Mouse (Mus musculus) adrenal gland (tissue): ENCODE measurements at regions not wholly inside any gene's neighbourhood (a gene's known extent, or its start where the extent isn't known, plus 50 kb on each side); places are given as distances from the start of the nearest gene placed in this dataset.

ENCODE experiments used
- intact Hi-C: fragments of 180-260 bp; cut with DNase I; formaldehyde crosslinking; loops from one replicate; pipeline ENCODE4 v1.15.1; 2025

DNA sequence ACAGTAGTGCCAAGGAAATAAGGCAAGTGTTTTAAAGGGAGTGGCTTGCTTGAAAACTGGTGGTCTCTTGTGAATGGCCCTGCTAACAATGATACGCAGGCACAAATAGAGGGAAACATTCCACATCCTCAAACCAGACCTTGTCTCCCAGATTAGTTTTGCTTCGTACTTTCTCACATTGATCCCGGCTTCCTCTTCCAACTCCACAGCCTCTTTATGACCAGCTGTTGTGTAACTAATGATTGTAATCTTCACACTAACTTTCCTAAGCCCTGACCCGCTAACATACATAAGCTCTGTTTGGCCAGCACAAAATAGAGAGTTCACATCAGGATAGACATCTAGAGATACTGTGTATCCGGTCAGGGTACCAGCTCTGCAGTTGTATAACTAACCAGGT is 116.3 kb upstream of the Arhgap28 start:
- intact Hi-C loops = no loop called here

- intact Hi-C loops = no loop called here
Measured at GRCm38 (mm10) chr17:68120744-68121143, 116.8 kb upstream of the Arhgap28 start.

- intact Hi-C loops = no loop called here
Measured at GRCm38 (mm10) chr17:68134373-68134772, 130.5 kb upstream of the Arhgap28 start.

- intact Hi-C loops = no loop called here
Measured at GRCm38 (mm10) chr17:68135436-68135835, 131.5 kb upstream of the Arhgap28 start.

DNA sequence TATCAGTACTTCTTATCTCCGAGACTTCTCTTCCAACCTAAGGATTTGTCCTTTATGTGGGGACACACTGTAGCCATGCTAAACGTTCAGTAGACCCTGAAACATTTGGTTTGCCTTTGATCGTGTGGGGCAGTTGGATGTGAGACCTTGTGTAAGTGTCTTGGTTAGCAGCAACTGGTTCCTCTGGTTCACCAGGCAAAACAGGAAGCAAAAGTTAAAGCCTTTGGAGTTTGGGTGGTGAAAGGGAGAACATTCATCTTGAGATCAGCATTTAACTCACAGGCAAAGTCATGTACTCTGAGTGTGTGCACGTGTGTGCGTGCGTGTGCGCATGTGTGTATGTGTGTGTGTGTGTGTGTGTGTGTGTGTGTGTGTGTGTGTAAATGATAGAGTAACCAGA is 130.3 kb upstream of the L3mbtl4 start:
- intact Hi-C loops = no loop called here

GRCm38 (mm10) chr17:68149237-68149792 is 124.3 kb upstream of the L3mbtl4 start:
- intact Hi-C loops = no loop called here

GRCm38 (mm10) chr17:68152438-68153120 is 121.0 kb upstream of the L3mbtl4 start:
- intact Hi-C loops = no loop called here

DNA sequence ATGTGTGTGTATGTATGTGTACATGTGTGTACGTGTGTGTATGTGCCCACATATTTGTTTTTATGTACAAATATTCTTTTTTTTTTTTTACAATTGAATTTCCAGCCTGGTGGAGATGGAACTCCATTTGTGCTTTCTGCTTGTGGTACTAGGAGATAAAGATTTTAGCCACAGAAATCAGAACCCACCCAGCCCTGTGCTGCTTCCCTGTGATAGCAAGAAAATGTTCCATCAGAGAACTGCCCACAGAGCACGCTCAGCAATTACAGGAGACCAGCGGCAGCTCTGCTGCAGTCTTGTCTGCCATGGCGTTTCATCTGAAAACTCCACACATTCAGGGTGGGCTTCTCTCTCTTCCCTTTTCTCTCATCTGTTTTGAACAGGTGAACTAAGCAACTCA is 118.7 kb upstream of the L3mbtl4 start:
- intact Hi-C loops = no loop called here

DNA sequence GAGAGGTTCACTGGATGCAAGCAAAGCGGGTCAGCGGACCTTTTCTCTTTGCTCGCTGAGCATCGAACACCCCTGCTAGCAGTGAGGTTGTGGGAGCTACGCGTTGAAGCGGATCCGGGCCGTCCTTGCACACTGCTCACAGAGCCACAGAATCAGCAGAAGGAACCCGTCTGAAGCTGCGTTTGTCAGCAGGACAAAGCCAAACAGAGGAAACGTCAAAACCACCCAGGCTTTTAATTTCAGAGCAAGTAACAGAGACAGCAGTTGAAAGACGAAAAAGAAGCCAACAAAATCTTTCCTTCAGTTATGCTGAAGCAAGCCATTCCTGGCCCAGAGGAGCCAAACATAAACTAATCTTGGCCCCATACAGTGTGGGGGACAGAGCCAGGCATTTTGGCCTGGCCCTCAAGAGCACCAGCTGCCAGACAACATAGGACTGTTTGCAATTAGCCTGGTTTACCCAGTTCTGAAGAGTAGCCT is 115.4 kb upstream of the L3mbtl4 start:
- intact Hi-C loops = no loop called here

DNA sequence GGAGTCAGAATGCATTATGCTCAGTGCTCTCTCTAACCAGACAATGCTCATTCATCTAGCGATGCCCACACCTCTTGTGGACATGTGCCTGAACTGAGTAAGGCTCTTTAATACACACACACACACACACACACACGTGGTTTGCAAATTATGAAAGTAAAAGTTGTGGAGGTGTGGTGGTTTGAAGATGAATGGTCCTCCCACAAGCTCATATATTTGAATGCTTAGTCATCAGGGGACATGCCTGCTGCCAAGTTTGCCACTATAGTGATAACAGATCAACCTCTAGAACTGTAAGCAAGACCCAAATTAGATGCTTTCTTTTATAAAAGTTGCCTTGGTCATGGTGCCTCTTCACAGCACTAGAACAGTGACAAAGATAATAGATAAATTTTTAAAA is 112.5 kb upstream of the L3mbtl4 start:
- intact Hi-C loops = loop anchor here (10.0 kb wide), 1 partner anchor 156 kb away; the partner anchor contains the start of gene Arhgap28

GRCm38 (mm10) chr17:68163545-68163944 is 110.1 kb upstream of the L3mbtl4 start:
- intact Hi-C loops = loop anchor here (10.0 kb wide), 1 partner anchor 159 kb away; the partner anchor contains the start of gene Arhgap28

GRCm38 (mm10) chr17:68164666-68165065 is 108.9 kb upstream of the L3mbtl4 start:
- intact Hi-C loops = loop anchor here (5.0 to 10.0 kb wide), 2 partner anchors 160 to 302 kb away; partner anchors contain the start of gene Arhgap28

- intact Hi-C loops = loop anchor here (5.0 to 10.0 kb wide), 2 partner anchors 160 to 303 kb away; partner anchors contain the start of gene Arhgap28
Measured at GRCm38 (mm10) chr17:68165171-68165825, 108.3 kb upstream of the L3mbtl4 start.

DNA sequence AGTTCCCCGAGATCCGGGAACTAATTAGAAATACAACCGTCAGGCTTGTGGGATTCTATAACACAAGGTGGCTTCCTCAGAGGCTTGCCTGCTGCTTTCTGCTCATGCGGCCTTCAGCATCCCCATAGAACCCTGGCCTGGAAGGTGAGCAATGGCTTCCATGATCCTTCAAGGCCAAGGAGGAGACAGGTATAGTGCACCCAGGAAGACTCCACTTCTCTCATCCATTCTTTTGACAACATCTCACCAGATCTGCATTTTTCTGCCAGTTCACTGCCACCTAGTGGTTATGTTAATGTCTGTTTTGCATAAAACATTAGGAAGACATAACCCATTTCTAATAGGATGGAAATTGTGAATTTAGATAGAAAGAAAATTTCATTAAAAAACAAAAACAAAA is 107.2 kb upstream of the L3mbtl4 start:
- intact Hi-C loops = loop anchor here (1.0 to 10.0 kb wide), 3 partner anchors 162 to 304 kb away; partner anchors contain the start of gene Arhgap28

- intact Hi-C loops = loop anchor here (2.0 kb wide), 1 partner anchor 678 kb away; no protein-coding TSS in a partner anchor
Measured at GRCm38 (mm10) chr17:68172838-68173237, 100.8 kb upstream of the L3mbtl4 start.

- intact Hi-C loops = loop anchor here (5.0 kb wide), 1 partner anchor 931 kb away; no protein-coding TSS in a partner anchor
Measured at GRCm38 (mm10) chr17:68176611-68177165, 96.9 kb upstream of the L3mbtl4 start.

- intact Hi-C loops = loop anchor here (5.0 kb wide), 1 partner anchor 929 kb away; no protein-coding TSS in a partner anchor
Measured at GRCm38 (mm10) chr17:68177835-68178234, 95.8 kb upstream of the L3mbtl4 start.

- intact Hi-C loops = loop anchor here (5.0 kb wide), 1 partner anchor 82 kb away; no protein-coding TSS in a partner anchor
Measured at GRCm38 (mm10) chr17:68185385-68185784, 88.2 kb upstream of the L3mbtl4 start.

DNA sequence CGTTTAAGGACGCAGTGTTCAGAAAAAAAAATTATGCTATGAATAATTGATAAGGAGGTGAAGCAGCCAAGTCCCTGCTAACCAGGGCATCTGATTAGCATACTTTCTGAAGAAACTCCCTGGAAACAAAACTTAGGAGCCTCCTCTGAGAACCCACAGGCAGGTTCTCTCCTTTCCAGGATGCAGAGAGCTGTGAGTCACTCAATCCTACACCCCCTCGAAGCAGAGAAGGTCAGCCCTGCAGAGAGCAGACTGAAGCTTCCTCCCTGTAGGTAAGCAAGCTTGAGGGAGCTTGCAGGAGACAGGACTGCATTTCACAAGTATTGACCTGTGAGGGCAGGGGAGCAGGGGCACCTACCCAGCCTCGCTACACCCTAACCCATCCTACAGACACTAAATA is 83.7 kb upstream of the L3mbtl4 start:
- intact Hi-C loops = loop anchor here (5.0 kb wide), 1 partner anchor 77 kb away; no protein-coding TSS in a partner anchor

DNA sequence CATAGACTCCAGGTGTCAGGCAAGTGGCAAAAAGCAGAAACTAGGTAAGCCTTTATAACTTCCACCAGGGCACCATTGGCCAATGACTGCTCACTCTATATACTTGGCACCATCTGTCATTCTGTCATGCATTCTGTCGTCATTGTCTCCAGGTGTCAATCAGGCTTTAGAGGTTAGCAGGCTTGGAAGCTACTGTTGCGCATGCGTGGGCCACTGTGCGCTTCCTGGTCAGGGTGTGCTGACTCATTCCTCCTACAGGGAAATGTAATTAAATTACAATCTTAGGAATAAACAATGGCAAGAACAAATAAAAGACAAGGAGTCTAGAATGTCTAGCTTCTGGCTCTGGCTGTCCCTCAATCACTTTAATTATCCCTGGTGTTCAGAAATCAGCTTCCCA is 68.1 kb upstream of the L3mbtl4 start:
- intact Hi-C loops = no loop called here

DNA sequence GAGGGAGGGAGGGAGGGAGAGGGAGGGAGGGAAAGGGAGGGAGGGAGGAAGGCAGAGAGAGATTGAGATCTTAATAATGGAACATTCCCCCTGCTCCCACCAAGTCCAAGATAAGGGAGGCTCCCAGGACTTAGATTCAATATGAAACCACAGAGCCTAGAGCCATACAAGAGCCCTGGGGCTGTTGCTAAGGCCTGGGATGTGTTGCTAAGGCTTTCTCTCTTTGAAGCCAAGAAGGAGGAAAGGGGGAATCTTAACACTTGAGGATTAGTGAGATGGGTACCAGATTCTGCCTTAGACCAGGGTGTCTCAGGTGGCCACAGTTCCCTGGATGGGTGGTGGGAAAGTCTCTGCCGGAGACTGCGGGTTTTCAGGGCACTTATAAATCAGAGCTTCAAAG is 64.8 kb upstream of the L3mbtl4 start:
- intact Hi-C loops = no loop called here
